Mouse (Mus musculus) lung, adult 2 months (tissue): ENCODE results near the gene Tbl3. TPM values are rescaled to one million over a fixed set of nuclear protein-coding genes. Genes with fewer than 3 reads are reported as not detected.

ENCODE experiments used
- DNase-seq: peaks from one replicate; pipeline ENCODE4 v3.0.0; 2022
- H3K4me1 ChIP-seq: fragments of 200-500 bp; 2 replicates; pipeline ENCODE4 v1.6.1; 2011; ENCODE audit warnings: low read length; ENCODE audit not compliant: control insufficient read depth, insufficient read depth
- H3K4me3 ChIP-seq: fragments of 200-500 bp; replicated peaks from 2 replicates; pipeline ENCODE3; 2011; ENCODE audit warnings: low read depth, mild to moderate bottlenecking, control low read depth, low read length; ENCODE audit errors: extremely low read depth
- CTCF ChIP-seq: fragments of 200-500 bp; IDR thresholded peaks from 2 replicates; pipeline ENCODE4 v1.5.1; 2011; ENCODE audit warnings: mild to moderate bottlenecking, low read length, control low read depth; ENCODE audit not compliant: insufficient read depth
- POLR2A ChIP-seq: fragments of 200-500 bp; IDR thresholded peaks from 2 replicates; pipeline ENCODE4 v1.6.1; 2011; ENCODE audit warnings: low read depth, mild to moderate bottlenecking, control low read depth, low read length, borderline replicate concordance; ENCODE audit errors: extremely low read depth
- WGBS: fragments of 180-500 bp; shearing (Covaris S2); methylation state at CpG from one replicate; pipeline ENCODE4 v1.1.7; 2018; 5-methylcytosine and 5-hydroxymethylcytosine counted together
- polyA plus RNA-seq: library from polyadenylated mRNA; depleted of rRNA; stranded (reverse); fragments of >200 nt; gene quantifications from 2 replicates; pipeline ENCODE4 v1.2.3, GENCODE M21; 2012; rRNA removed

Tbl3 gene
- polyA plus RNA-seq, 1 experiment = 60.7 TPM

GRCm38 (mm10) chr17:24658017-24658758 lies 49.3 kb downstream of the Tbl3 start, which contains the start of gene Npw:
TSS of gene Npw (minus strand) at chr17:24658457.
- peak; percentile 59 for DNase-seq
- TF ChIP-seq POLR2A (no peak), CTCF (no peak)
- WGBS = 5% methylated on average over 47 of the region's 47 CpGs
- Histone ChIP-seq H3K4me1 (peaks cover 4% of the 10 kb centered on the region; the same call in 1 of the 2 replicates), H3K4me3 (peak within 1 kb of the TSS; percentile 40)

GRCm38 (mm10) chr17:24654969-24655368 lies 52.5 kb downstream of the Tbl3 start:
- Histone ChIP-seq H3K4me3 (no peak overlapping the region), H3K4me1 (peaks cover 18% of the 10 kb centered on the region)
- no peak for DNase-seq
- WGBS = 63% methylated on average over 4 of the region's 4 CpGs
- TF ChIP-seq CTCF (no peak), POLR2A (no peak)

- whole genome bisulfite sequencing = 4% methylated on average over 19 of the region's 19 CpGs
- TF ChIP-seq POLR2A = no peak
- TF ChIP-seq CTCF = peak; percentile 86
Observed at GRCm38 (mm10) chr17:24653967-24654710, 53.3 kb downstream of the Tbl3 start.

GRCm38 (mm10) chr17:24651835-24652234 lies 55.6 kb downstream of the Tbl3 start:
- WGBS = 43% methylated on average over 3 of the region's 3 CpGs
- H3K4me1 ChIP-seq = peaks cover 14% of the 10 kb centered on the region
- TF ChIP-seq CTCF (no peak), POLR2A (no peak)
- no peak for DNase-seq
- H3K4me3 ChIP-seq = no peak overlapping the region

More at GRCm38 (mm10) chr17:24653967-24654710, 53.3 kb downstream of the Tbl3 start:
- Histone ChIP-seq H3K4me3 (peak overlapping the region; percentile 27), H3K4me1 (peaks cover 18% of the 10 kb centered on the region)
- DNase-seq = peak; percentile 84

- no peak for DNase-seq
- peaks cover 16% of the 10 kb centered on the region for H3K4me1 ChIP-seq
- 44% methylated on average over 4 of the region's 4 CpGs for WGBS
- TF ChIP-seq CTCF = no peak
- no peak for TF ChIP-seq POLR2A
- peak overlapping the region; percentile 57 for H3K4me3 ChIP-seq
Observed at GRCm38 (mm10) chr17:24650766-24651165, 56.7 kb downstream of the Tbl3 start.

- WGBS = under 1% methylated on average over 41 of the region's 41 CpGs
- peak; percentile 78 for DNase-seq
- H3K4me3 ChIP-seq = peak within 1 kb of the TSS; percentile 65
- peaks cover 21% of the 10 kb centered on the region for H3K4me1 ChIP-seq
- TF ChIP-seq POLR2A (peak; percentile 80; the same call in 1 of the 2 replicates), CTCF (no peak)
Observed at GRCm38 (mm10) chr17:24650070-24650616, 57.3 kb downstream of the Tbl3 start, which contains the start of gene Slc9a3r2. TSS of gene Slc9a3r2 (minus strand) at chr17:24650327.

GRCm38 (mm10) chr17:24649581-24650069 lies 57.8 kb downstream of the Tbl3 start:
- peaks cover 23% of the 10 kb centered on the region for H3K4me1 ChIP-seq
- H3K4me3 ChIP-seq = peak overlapping the region; percentile 65
- peak; percentile 75 for DNase-seq
- WGBS = under 1% methylated on average over 35 of the region's 35 CpGs
- TF ChIP-seq POLR2A = 0 out of 2 replicates have a peak, but pooled peaks have one; percentile 19
- no peak for TF ChIP-seq CTCF

- H3K4me3 ChIP-seq = peak overlapping the region; percentile 65
- no peak for DNase-seq
- TF ChIP-seq CTCF (no peak), POLR2A (no peak)
- H3K4me1 ChIP-seq = peaks cover 26% of the 10 kb centered on the region
- whole genome bisulfite sequencing = 35% methylated on average over 10 of the region's 10 CpGs
Observed at GRCm38 (mm10) chr17:24648731-24649377, 58.6 kb downstream of the Tbl3 start.

Other genes starting within 250 kb of the Tbl3 start
- 85.9 and 90.1 TPM in 2 replicates for gene E4f1, start 237.3 kb downstream of the Tbl3 start, polyA plus RNA-seq
- 39.5 and 46.2 TPM in 2 replicates for gene Pgp, start 237.3 kb downstream of the Tbl3 start, polyA plus RNA-seq
- 0.15 and 0.43 TPM in 2 replicates for gene Bricd5, start 233.8 kb downstream of the Tbl3 start, polyA plus RNA-seq
- 27.5 and 43.2 TPM in 2 replicates for gene Mlst8, start 228.6 kb downstream of the Tbl3 start, polyA plus RNA-seq
- gene Caskin1, start 219.1 kb downstream of the Tbl3 start, polyA plus RNA-seq = 1.7 and 2.1 TPM in 2 replicates
- gene Traf7, start 179.7 kb downstream of the Tbl3 start, polyA plus RNA-seq = 237 and 263 TPM in 2 replicates
- gene Rab26, start 173.4 kb downstream of the Tbl3 start, polyA plus RNA-seq = 1.1 and 1.2 TPM in 2 replicates
- gene Pkd1, start 157.8 kb downstream of the Tbl3 start, polyA plus RNA-seq = 136 and 146 TPM in 2 replicates
- 220 and 230 TPM in 2 replicates for gene Tsc2, start 75.0 kb downstream of the Tbl3 start, polyA plus RNA-seq
- gene Nthl1, start 75.0 kb downstream of the Tbl3 start, polyA plus RNA-seq = 18.8 and 19.3 TPM in 2 replicates
- gene Slc9a3r2, start 57.3 kb downstream of the Tbl3 start, polyA plus RNA-seq = 507 and 712 TPM in 2 replicates
- 77.9 and 131 TPM in 2 replicates for gene Npw, start 49.2 kb downstream of the Tbl3 start, polyA plus RNA-seq
- 89.7 and 89.8 TPM in 2 replicates for gene Zfp598, start 38.0 kb downstream of the Tbl3 start, polyA plus RNA-seq
- 0.46 and 0.62 TPM in 2 replicates for gene Syngr3, start 17.7 kb downstream of the Tbl3 start, polyA plus RNA-seq
- 13.7 and 20.3 TPM in 2 replicates for gene Gfer, start 11.5 kb downstream of the Tbl3 start, polyA plus RNA-seq
- gene Noxo1, start 11.4 kb downstream of the Tbl3 start, polyA plus RNA-seq = 13.2 and 14.2 TPM in 2 replicates
- gene Rnf151, start 10.4 kb upstream of the Tbl3 start, polyA plus RNA-seq = 0.29 and 0.57 TPM in 2 replicates
- gene Rps2, start 10.5 kb upstream of the Tbl3 start, polyA plus RNA-seq = 1,603 and 2,135 TPM in 2 replicates
- 174 and 218 TPM in 2 replicates for gene Ndufb10, start 16.8 kb upstream of the Tbl3 start, polyA plus RNA-seq
- gene Rpl3l, start 20.2 kb upstream of the Tbl3 start, polyA plus RNA-seq = 0.26 and 6.4 TPM in 2 replicates
- 84.4 and 103 TPM in 2 replicates for gene Msrb1, start 29.0 kb upstream of the Tbl3 start, polyA plus RNA-seq
- 6.4 and 8.9 TPM in 2 replicates for gene Hs3st6, start 45.3 kb upstream of the Tbl3 start, polyA plus RNA-seq
- gene Meiob, start 96.6 kb upstream of the Tbl3 start, polyA plus RNA-seq = not detected in 2 replicates
- gene Hagh, start 132.5 kb upstream of the Tbl3 start, polyA plus RNA-seq = 56.1 and 83.4 TPM in 2 replicates
- gene Fahd1, start 142.7 kb upstream of the Tbl3 start, polyA plus RNA-seq = 6.4 and 7.8 TPM in 2 replicates
- gene Igfals, start 158.3 kb upstream of the Tbl3 start, polyA plus RNA-seq = 3.0 and 3.9 TPM in 2 replicates
- gene Nubp2, start 178.7 kb upstream of the Tbl3 start, polyA plus RNA-seq = 23.6 and 36.7 TPM in 2 replicates
- 76.4 and 85.4 TPM in 2 replicates for gene Spsb3, start 179.0 kb upstream of the Tbl3 start, polyA plus RNA-seq
- 41.1 and 48.0 TPM in 2 replicates for gene Eme2, start 187.4 kb upstream of the Tbl3 start, polyA plus RNA-seq
- gene Mrps34, start 187.5 kb upstream of the Tbl3 start, polyA plus RNA-seq = 100 and 115 TPM in 2 replicates
- gene Nme3, start 188.8 kb upstream of the Tbl3 start, polyA plus RNA-seq = 55.8 and 69.4 TPM in 2 replicates
- 110 and 119 TPM in 2 replicates for gene Mapk8ip3, start 229.3 kb upstream of the Tbl3 start, polyA plus RNA-seq